Mouse (Mus musculus): ENCODE data around the gene Sec22a.

- TF ChIP-seq CTCF (IDR thresholded peaks at IDR 0.05; ENCODE audit: low read depth) (no peak), EP300 (IDR thresholded peaks at IDR 0.05; ENCODE audit: low read depth) (no peak)
Observed at GRCm38 (mm10) chr16:35406166-35406565, 42.4 kb upstream of the Sec22a start.

Measured in liver, postnatal 0 days (tissue).